Mouse (Mus musculus) neutrophil, adult 5-6 weeks (primary cell): ENCODE results near the gene Camkk1. TPM values are rescaled to one million over a fixed set of nuclear protein-coding genes. Genes with fewer than 3 reads are reported as not detected.

Source experiments
- ATAC-seq: fragments of 151-379, 151-347 bp; 2 replicates; pipeline ENCODE4 v1.8.0; 2017; ENCODE audit warnings: mild to moderate bottlenecking, moderate TSS enrichment; ENCODE audit not compliant: insufficient number of reproducible peaks, poor library complexity, low FRiP score, severe bottlenecking; ENCODE audit errors: extremely low read depth
- total RNA-seq: library from RNA; stranded (forward); fragments of 200-1000 nt; gene quantifications from 2 replicates; pipeline ENCODE4 v1.2.3, GENCODE M21; 2017

Gene Camkk1
- total RNA-seq, 1 experiment from 2014 or later: 5.1 TPM

DNA sequence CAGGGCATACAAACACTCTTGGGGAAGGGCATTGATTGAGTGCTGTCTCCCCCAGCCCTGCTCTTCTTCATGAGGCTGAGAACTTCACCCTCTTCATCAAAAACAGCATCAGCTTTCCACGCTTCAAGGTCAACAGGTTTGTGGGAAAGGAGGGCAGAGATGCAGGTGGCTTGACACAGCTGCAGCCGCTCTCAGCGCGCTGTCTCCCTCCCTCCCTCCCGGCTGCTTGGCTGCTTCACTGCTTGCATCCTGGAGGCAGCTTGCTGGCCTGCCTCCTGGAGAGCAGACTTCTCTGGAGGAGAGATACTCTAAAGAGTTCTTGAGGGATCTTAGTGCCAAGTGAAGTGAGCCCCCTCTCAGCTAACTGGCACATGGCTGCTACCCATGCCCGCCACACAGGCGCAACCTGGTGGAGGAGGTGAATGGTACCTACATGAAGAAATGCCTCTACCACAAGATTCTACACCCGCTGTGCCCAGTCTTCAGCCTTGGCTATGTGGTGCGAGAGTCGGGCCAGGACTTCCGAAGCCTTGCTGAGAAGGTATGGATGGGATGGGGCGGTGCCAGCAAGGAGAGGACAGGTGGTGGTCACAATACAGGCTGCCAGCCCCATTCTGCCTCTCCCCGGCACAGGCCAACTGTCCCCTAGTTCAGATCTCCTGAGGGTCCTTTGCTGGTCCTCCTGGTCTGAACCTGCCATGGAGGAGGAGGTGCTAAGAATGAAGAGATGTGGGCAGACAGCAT lies 9.1 kb upstream of the Camkk1 start:
- no peak for ATAC-seq

DNA sequence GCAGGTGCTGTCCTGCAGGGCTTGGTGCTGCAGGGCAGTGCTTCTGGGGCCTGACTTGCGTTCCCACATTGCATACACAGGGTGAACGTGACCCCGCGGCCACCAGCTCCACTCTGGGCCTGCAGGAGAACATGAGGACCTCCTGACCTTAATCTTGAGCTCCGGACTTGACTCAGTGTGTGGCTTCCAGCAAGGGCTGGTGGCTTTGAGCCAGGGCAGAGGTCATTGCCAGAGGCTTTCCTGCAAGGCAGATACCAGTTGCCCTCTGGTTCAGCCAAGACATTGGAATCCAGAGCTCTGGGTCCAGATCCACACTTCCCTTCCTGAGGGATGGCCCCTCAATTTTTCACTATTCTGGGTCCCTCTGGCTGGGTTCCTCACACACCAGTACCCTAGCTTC lies 4.8 kb upstream of the Camkk1 start:
- ATAC-seq: no peak

DNA sequence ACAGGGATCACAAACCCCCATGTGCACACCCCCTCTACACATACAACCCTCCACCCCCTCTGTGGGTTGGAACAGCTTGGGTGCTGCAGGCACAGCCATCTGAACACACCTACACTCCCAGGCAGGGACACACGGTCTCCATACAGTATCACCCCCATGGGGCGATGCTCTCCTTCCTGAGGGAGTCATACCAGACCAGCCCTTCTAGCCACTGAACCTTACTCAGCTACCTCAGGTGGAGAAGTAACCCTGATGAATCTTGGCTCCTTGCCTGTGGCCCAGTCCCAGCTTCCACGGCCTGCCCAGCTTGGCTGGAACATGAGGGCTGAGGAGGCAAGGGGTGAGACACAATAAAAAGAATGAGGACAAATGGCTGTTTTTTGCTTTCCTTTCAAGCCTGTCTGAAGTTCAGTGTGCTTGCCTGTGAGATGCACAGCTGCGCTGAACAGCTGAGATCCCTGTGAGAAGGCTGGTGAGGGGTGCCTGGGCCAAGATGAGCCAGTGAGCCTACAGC lies 3.9 kb upstream of the Camkk1 start:
- ATAC-seq: no peak

DNA sequence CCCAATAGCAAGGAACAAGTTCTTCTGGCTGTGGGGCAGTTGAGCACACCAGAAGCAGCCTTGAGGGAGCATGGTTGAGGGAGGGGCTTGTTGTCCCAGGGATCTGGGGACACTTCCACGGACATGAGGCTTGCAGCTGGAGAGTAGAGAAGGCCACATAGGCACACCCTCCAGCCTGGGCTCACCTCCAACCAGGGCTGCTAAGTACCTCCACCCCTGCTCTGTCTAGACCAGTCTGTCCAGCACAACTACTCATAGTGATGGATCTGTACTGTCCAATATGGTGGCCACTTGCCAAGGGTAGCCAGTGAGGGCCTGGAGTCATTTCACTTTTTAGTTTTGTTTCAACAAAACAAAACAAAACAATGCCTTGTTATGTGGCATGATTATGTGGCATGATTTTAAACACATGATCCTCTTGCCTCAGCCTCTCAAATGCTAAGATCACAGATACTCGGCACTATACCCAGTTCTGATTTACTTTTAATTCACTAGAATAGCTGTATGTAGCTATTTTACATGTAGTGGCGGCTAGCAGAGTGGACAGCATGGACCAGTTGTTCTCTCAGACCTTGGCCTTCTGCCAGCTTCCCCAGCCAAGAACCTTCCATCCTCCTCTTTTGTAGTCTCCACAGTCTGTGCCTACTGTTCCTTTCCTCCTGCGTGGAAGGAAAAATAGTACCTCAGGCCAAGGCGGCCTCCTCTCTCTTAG lies 3.3 kb upstream of the Camkk1 start:
- ATAC-seq: no peak

DNA sequence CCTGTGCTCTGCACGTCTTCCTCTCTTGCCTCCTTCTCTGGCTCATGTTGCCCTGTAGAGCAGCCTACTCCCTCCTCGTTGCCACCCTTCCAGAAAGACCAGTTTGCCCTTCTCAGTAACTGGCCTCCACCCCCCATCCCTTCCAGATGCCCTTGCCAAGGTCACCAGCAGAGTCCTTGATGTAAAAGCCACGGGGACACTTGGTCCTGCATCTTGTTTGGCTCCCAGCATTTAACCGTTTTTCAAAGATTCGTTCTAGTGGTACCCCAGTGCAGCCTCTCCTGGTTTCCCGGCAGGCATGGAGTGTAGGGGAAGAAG lies 2.7 kb upstream of the Camkk1 start:
- no peak for ATAC-seq

DNA sequence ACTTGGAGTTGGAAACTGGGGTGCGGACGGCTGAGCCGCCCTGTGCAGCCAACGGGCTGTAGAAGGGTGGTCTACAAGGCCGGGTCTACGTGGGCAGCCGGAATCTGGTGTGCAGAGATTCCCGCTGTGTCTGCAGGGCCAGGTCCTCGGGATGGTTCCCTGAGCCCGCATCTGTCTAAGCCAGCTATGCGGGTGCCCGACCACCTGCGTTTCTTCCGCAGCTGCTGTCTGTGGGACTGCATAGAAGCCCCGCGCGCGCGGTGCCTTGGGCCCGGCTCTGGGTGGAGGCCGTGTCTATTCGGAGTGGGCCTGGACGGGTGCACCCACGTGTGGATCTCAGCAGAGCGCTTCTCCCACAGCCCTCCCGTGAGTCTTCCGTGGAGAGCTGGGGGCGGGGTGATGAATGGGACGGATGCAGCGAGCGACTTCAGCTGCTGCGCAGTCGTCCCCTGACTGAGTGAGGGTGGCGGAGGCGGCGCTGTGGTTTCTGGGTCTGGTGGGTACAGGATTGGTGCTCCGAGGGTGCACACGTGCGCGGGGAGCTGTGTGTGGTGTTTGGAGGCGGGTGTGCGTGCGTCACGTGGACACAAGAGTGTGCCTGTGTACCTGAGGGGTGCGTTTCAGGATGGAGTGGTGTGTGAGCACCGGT lies 463 bp downstream of the Camkk1 start:
- ATAC-seq: peak; percentile 59

DNA sequence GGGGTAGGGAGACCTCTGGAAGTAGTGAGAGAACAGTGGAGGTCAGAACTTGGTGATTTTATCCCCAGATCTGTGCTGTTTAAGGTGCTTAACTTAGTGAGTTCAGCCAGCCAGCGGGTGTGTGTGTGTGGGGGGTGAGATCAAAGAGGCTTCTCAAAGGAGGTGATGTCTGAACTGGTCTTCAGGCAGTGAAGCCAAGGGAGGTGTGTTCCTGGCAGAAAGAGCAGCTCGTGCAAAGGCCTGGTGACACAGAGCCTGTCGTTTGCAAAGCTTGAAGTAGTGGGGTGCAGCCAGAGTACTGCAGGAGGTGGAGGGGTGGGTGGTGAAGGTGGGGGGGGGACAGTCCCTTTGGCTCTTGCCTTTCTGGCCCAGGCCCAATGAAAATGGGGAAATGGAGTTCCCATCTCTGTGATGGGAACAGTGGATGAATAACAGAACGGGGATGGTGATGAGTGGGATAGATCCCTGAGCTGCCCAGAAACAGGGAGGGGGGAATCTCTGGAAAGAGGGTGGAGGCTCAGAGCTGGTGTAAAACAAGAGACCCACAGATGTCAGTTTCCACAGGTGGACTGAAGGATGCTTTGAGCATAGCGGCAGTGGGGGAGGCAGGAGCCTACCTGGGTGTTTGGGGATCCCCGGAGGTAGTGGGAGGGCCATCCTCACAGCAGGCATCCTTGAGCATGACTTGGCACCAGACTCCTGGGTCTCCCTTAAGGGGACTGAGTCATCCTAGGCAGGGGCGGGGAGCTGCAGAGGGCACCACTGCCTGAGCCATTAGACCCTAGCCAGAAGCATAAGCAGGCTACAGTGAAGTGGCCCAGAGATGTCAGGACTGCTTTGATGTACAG lies 2.4 kb downstream of the Camkk1 start:
- ATAC-seq: no peak

DNA sequence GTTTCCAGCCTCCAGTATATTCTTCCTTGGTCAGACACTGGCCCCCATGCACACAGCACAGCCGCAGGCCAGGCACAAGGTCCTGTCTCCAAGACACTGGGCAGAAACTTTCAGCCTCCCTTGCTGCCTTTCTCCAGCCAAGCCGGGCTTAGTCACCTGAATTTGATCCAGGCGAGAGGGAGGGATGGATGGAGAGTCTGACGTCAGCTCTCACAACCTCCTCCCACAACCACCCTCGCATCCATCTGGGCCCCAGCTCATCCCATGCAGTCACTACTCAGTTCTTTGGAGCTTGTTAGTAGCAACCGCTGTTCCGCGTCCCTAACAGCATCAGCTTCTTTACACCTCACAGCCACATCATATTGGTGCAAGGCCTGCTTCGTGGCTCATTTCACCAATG lies 4.3 kb downstream of the Camkk1 start:
- ATAC-seq: no peak

DNA sequence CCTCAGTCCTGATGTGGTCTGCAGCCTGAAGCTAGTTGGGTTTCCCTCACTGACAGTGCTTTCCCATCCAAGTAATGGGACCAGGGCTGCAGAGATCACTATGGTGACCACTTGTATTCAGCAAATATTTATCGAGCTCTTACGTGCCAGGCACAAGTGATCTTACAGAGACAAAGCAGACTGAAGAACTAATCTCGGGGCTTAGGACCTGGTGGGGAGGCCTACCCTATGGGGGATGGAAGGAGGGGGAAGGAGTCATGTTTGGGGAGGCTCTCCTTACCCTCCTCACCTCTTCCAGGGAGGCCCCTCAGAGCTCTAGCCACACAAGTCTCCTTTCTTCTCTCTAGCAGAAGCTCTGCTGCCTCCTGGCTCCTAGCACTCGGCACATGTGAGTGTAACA lies 5.0 kb downstream of the Camkk1 start:
- ATAC-seq: no peak

DNA sequence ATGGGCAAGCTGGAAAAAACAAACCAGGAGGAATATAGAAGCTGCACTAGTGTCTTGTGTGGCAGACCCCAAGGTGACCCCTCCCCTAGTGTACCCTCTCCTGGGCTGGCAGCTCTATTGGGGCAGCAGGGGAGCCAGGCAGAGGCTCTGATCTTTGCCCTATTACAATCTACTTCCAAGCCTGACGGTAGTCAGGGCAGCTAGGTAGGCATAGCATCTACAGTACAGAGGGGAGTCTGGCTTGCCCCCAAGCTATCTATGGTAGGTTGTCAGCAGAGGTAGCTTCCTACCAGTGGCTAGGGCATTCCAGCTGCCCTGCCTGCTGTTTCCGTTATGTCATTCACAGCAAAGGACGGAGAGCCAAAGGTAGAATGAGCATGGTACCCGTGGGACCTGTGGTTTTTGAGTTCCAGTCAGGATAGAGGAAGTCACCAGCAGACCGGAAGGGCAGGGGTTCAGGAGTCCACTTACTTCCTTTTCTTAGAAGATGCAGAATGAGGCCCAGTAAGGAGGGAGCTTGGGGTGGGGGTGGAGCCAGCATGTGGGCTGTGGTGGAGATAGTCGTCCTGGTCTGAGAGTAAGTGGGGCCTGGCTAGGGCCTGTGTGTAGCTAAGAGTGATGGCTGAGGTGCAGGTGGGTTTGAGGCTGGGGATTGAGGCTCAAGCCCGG lies 5.6 kb downstream of the Camkk1 start:
- peak; percentile 89 for ATAC-seq

DNA sequence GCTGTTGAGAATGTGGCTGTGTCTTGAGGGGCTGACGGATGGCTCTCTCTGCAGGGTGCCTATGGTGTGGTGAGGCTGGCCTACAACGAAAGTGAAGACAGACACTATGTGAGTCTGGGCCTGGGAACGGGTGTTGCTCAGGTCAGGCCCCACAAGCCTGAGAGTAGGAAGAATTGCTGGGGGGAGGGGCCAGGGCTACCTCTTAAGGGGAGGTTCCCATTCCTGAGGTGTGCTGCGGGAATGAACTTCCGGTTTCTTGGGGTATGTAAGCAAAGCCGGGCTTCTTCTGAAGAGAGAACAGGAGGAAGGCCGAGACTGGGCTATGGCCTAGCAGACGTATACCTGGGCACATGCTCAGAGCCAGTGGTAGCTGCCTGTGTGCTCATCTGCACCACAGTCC lies 8.2 kb downstream of the Camkk1 start:
- ATAC-seq: no peak

DNA sequence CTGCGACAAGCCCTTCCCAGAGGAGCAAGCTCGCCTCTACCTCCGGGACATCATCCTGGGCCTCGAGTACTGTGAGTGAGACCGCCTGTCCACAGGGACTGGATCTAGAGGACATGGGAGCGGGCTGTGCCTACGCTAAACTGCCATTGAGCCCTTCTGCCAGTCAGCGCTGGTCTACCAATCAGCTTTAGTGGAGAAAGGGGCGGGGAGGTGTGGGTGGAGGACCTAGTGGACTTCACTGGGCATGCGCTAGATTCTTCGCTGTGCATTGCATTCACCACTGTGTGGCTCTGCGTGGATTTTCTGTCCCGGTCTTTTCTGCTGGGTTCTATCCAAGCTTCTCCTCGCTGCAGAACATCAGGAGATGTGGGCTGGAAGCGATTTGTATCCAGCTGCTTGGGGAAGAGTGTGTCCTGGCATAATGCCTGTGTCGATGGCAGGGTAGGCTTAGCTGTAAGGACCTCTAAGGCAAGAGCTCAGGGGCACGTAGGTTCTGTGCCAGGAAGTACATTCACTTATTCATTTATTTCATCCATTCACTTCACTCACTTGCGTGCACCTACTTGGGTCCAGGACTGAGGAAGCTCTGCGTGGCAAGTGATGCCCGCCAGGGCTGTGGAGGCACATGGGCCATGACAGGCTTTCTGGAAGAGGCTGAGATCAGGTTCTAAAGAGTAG lies 12.2 kb downstream of the Camkk1 start:
- peak; percentile 88 for ATAC-seq

DNA sequence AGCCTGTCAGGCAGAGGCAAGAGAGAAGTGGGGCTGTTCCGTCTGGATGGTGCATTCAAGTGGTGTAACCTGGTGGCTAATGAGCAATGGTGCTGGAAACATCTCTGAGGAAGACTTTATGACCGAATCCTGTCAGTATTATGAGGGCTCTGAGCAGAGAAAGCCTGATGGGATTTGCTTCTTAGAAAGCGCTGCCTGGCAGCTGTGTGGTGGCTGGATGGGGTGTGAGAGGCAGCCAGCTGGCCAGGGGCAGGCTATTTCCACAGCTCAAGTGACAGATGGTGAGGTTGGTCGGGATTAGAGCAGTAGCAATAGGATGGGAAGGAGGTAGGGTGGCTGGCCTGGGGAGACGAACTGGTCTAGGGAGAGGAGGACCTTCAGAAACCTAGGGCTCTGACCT lies 12.7 kb downstream of the Camkk1 start:
- ATAC-seq: no peak

DNA sequence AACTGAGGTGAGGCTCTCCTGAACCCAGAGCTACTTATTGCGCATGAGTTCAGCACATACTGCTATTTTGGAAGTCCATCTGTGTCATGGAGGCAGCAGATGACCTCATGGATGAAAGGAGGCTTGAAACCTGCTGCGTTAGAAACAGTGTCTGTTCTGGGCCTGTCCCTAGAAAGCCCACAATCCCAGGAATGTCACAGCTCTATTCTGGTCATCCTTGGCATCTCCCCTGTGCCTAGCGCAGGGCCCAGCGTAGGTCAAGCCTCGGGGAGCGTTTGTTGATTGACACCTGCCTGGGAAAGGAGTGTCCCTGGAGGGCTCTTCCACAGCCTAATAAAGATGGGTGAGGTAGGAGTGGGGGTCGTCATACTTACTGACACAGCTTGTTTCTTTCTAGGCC lies 17.3 kb downstream of the Camkk1 start:
- ATAC-seq: no peak

DNA sequence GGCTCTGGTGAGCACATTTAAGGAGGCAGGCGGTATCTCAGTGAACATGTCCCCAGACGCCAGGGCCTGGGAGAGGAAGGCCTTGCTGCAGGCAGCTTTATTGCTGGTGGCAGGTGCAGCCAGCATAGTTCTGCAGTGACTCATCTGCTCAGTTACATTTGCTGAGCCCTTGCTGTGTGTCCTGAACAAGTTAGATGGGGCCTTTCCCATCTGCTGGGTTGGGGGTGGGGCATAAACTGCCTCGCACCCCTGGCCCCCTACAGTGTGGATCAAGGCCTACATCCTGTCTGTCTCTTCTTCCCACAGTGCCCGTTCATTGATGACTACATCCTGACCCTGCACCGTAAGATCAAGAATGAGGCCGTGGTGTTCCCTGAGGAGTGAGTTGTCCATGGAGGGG lies 18.1 kb downstream of the Camkk1 start:
- no peak for ATAC-seq

DNA sequence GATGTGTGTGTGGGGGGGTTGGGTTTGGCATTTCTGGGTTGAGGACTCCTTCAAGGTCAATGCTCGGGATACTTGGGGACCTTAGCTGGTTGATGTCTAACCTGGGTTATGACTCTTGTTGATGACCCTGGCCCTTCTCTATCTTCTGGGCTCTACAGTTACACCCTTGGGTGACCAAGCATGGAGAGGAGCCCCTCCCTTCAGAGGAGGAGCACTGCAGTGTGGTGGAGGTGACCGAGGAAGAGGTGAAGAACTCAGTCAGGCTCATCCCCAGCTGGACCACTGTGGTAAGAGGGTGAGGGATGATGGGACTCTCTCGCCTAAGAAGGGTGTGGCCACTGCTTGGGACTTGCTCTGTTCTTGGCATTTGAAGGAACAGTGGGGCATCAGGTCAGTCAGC lies 18.9 kb downstream of the Camkk1 start:
- ATAC-seq: no peak

DNA sequence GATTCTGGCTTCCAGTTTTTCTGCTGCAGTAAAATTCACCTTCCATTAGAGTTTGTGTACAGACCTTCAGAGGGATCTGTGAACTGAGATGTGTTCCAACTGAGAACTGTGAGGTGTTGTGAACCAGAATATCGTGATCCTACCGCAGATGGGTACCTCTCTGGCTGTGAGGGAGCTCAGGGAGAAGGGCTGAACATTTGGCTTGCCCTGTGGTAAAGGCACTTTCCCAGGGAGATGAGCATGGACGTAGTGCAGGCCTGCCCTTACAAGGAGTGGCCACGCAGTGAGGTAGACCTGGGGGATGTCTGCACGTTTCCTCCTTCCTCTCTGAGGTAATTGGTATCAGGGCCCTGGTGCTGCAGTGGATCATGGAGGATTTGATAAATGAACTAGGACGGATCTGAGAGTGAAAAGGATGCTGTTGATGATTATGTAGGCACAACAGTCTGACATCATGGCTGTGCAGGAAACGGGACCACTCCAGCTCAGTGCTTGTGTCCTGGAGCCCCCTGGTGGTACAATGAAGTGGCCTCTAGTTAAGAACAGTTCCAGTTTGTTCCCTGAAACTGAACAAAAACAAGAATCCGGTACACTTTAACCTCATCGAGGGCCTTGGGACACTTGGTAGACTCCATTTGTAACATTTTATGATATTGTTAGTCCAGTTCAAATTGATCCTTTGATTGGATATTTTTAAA lies 20.4 kb downstream of the Camkk1 start:
- ATAC-seq: peak; percentile 74
